Mouse (Mus musculus): ENCODE measurements around the gene Zbtb22.

Gene Zbtb22

DNA sequence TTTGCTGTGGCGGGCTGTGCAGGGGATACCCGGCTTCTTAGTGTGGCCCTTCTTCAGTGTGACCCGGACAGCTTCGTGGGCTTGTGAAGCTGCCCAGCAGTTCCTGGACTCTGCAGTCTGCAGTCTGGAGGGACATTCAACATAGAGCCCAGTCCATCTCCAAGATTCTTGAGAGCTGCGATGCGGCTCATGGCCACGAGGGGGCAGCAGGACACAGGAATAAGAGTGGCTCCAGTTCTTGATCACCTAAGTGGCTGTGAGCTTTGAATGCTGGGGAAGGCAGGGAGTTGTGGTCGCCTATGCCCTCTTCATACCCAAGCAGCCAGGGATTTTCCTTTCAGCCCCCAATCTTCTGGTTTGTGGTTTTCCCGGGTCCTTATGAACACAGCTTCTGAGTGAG, 52.8 kb downstream of the Zbtb22 start:
- in situ Hi-C loops (cut with MboI) = no loop called here

All from mature B cell (primary cell).